Mouse (Mus musculus) erythroid progenitor cell, adult 5-6 weeks (primary cell): ENCODE measurements around the gene Ambra1. TPM values are rescaled to one million over a fixed set of nuclear protein-coding genes. Genes with fewer than 3 reads are reported as not detected.
"Not testable (repeated sequence)": the region's sequence is repeated elsewhere in the genome, so short reads cannot be mapped to it uniquely, and the experiment has no call there.

ENCODE experiments used
- ATAC-seq: replicated peaks from 2 replicates; pipeline ENCODE4 v1.8.0; 2016; ENCODE audit warnings: moderate number of reproducible peaks, mild to moderate bottlenecking, moderate TSS enrichment, inconsistent platforms; ENCODE audit not compliant: poor library complexity, low FRiP score, severe bottlenecking
- total RNA-seq, 2 experiments: library from RNA; stranded (forward) in 1 of 2; stranded (reverse) in 1 of 2; fragments of 150-400 nt in 1 of 2; fragments of 186-747, 209-891 nt in 1 of 2; gene quantifications; 2 replicates each; pipeline versions ENCODE4 v1.2.3 to v1.2.4; 2015 to 2017; ENCODE audit warnings: low replicate concordance in 2 of 2

Ambra1 gene
- 9.7 and 19.7 TPM in 2 replicates for total RNA-seq (2015; ENCODE audit: low replicate concordance)
- total RNA-seq (2017; ENCODE audit: low replicate concordance), result 20.7 and 28.4 TPM in 2 replicates

DNA sequence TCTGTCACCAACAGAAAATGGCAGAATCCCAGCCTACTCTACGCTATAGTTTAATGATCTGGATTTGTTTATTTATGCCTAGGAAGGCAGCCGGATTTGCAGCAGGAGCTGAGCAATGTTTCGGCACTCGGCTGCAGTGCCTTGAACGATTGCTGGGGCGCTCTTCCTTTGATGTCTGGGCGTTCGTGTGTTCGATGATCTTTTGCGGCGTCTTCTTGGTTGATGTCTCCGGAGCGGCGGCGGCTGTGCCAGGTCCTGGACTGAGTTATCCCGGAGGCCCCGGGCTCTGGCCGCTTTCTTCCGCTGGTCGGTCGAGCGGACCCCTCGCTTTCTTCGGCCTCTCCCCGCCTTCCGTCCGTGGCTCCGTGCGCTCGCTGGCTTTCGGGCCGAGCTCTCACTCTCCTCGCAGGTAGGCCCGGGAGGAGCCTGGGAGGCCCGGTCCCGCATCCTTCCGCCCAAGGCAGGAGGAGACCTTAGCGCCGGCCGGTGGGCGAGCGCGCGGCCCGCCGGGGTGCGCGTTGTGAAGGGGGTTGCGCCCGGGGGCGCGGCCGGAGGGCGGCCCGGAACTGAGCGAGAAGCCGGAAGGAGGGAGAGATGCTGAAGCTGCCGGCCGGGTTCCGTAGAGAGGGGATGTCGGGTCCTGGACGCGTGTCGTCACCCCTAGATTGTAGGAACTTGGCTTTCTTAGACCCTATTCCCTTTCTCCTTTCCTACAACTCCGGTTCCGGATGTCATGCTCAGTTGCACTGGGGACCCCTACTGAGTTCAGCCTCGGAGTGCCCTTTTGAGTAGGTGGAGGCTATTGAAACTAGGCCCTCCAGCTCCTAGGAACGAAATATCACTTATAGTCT lies at the start of gene Ambra1:
Gene Ambra1, plus strand, starts transcription at position 164 of the 851 bp plus-strand sequence.
- peak; percentile 94 for ATAC-seq

DNA sequence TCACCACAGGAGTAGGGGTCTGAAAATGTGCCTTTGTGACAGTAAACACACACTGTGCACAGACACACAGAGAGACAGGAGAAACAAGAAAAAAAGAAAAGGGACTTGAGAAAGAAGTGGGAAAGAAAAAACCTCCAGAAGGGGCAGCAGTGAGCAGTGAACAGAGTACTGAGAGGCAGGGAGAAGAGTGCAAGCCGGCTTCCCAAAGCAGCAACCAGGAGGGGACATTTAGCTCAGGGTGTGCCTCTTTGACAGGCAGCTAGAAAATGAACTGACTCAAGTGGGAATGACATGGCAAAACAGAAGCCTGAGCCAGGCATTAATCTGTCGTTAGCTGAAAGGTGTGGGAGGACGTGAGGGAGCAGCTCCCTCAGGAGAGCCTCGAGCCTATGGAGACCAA lies 47.1 kb upstream of the Ambra1 start:
- no peak for ATAC-seq

DNA sequence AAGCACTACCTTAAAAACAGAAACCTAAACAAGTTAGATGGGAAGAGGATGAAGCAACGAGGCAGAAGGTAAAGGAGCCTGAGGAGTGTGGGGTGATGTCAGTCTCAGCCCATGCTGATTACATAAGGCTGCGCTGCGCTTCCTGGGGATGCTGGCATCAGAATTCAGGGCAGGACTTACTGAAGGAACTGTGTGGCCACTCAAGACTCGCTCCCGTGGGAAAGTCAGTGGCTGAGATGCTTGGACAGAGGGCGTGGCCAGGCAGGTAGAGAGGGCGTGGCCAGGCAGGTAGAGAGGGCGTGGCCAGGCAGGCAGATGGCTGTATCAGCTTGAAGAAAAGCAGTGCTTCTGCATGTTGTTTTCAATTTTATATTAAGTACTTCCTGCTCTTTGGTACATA lies 46.0 kb upstream of the Ambra1 start:
- no peak for ATAC-seq

DNA sequence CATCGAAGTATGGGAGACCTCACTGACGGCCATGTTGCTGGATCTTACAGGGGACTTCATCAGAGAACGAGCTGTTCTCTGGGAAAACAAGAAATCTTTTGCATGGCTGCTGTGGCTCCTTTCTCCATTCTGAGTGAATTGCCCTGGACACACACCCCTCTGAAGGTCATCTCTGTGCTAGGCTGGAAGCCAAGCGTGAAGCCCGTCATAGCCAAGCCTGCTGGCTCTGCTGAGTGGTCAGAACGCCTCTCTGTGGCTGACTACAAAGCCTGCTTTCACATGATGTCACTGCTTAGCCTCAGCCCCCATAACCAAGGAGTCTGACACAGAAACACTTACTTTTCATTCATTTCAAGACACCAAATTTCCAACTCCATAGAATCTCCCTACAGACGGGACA lies 40.5 kb upstream of the Ambra1 start:
- no peak for ATAC-seq

DNA sequence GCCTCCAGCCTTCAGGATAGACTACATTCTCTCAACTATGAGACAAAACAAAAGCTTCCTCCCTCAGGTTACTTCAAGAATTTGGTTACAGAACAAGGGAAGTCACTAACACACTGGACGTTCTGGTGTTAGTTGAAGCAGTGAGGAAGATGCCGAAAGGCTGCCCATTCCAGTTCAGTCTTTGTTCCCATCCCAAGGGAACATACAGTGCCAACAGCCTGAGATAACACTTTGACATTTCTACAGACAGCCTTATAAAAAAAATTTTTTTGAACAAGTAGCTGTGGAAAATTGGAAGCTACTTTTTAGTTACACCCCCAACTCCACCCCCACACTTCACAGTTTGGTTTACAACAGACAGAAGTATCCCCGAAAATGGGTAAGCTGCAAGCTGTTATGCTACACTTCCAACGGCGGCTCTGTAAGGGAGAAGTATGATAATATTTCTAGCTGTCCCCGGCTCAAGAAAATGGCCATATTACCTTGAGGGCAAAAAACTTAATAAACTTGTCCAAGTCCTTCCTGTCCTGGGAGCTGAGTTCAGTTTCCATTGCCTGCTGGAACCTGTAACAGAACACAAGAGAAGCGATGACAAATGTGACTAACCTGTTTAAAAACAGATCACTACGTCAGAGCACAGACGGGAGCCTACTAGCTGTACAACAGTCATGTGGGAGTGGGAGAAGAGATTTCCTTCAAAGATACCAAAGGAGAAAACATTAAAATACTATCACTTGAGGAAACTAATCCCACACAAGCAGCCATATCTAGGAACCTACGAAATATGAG lies 34.3 kb upstream of the Ambra1 start:
- ATAC-seq, result no peak

DNA sequence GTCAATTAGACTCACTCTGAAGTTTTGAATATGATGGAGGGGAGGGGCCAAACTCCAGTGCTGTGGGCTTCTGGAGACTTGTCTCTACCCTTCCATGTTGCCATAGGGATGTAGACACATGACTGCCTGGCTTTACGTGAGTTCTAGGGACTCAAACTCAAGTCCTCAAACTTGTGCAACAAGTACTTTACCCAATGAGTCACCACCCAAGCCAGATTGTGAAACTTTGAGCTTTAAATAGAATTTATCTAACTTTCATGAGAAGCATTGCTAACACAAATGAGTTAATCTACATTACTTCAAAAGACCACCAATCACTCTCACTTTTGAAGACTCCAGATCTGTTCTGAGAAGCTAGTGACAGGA lies 33.7 kb upstream of the Ambra1 start:
- ATAC-seq, result no peak

DNA sequence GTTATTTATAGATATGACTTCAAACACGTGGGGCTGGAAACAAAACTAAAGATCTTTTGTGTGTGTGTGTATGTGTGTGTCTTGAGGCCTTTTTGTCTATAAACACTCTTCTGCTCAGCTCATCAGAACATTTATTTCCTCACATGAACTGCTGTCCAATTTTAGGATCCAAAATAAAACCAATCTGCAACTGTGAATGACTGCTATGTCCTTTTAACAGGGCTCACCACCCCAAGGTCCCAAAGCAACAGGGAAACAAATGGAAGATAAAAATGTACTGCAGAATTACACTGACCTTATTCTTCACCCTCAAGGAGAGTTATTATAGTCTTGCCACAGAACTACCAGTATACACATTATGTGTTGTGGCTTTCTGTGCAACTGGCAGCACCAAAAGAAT lies 30.7 kb upstream of the Ambra1 start:
- no peak for ATAC-seq

DNA sequence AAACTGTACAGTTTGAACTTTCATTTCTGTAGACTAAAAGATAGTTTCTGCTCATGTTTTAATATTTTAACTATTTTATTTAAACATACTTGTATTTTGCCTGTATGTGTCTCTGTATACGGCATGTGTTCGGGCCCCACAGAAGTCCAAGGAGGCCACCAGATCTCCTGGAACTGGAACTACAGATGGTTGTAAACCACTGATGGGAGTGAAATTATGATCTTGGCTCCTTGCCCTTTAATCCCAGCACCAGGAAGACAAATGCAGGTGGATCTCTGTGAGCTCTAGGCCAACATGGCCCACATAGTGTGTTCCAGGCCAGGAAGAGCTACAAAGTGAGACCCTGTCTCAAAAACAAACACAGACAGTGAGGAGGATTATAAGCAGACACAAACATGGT lies 28.6 kb upstream of the Ambra1 start:
- ATAC-seq, result no peak

DNA sequence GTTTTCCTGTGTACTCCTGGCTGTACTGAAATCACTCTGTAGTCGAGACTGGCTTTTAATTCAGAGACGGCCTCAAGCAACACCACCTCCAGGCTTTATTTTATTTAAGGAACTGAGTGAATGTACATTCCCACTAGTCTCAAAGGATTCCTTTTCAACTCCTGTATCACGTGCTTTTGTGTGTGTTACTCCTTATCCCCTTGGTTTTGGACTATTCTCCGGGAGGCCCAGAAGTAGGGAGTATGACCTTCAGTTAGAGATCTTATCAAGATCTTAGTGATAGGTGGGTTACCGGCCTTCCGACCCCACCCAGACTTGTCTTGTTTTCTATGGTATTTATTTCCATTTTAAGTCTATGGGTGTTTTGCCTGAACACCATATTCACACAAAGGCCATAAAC lies 24.2 kb upstream of the Ambra1 start:
- ATAC-seq, result no peak

DNA sequence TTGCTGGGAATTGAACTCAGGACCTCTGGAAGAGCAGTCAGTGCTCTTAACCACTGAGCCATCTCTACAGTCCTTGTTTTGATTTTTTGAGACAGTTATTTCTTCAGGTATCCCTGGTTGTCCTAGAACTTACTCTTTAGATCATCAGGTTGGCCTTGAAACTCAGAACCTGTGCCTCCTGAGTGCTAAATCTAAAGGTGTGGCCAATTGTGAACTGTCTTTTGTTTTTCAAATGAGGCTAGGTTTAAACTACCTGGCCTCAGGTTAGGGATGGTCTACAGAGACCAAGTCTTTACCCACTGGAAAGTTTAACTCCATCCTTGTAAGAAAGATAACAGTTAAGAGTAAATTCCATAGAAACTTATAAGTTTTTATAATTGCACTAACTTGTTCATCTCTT lies 23.5 kb upstream of the Ambra1 start:
- no peak for ATAC-seq

DNA sequence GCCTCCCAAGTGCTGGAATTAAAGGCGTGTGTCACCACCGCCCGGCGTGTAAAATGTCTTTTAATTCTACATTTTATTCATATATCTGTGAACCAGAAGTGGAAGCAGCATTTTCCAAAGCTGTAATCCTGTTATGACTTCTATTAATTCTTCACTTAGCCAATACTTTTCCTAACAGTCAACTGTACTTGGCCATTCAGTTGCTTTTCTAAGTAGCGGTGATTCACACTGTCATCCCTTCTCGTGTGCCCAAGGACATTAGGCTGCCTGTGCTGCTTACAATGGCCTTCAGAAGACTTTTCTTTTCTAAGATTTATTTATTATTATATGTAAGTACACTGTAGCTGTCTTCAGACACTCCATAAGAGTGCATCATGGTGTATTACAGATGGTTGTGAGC lies 21.6 kb upstream of the Ambra1 start:
- ATAC-seq, result no peak

DNA sequence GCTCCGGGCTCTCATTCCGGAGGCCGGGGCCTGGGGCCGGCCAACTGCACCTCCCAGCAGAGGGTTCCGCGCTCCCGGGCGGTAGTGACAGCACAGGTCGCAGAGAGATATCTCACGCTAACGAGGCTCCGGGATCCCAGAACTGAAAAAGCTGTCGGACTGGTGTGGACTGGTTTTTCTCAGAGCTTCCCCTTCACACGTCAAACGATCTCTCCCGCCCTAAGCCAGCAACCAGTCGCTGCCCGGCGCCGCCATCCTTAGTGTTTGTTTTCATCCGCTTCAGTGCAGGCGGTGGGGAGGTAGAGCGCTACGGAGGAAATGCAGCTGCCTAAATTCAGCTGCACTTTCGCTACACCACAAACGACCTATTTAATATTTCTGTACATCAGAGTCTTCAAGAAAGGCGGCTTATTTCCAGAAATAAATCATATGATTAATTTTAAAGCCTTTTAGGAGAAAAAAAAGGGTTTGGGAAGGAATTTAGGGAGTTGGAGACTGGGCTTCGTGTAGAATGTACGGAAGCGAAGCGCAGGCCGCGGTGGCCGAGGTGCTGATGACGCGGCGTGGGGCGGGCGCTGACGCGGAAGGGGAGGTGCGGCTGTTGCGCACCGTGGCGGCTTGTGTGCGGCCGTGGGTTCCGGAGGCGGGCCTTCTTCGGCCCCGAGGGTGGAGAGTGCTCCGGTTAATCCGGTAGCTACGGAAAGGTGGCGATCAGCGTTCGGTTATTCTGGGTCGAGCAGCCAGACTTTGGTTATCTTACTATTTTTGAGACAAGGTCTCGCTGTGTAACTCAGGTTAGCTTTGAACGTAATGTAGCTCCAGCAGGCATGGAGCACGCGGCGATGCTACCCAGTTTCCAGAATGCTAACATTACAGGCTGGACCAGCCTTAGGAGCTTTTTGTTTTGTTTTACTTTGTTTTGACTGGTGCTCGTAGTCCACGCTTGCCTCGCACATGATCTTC lies 19.4 kb upstream of the Ambra1 start, which contains the start of the genes Atg13 and Harbi1:
Gene Atg13, minus strand, starts transcription at position 305 of the 963 bp plus-strand sequence.
Gene Harbi1, plus strand, starts transcription at position 581 of the 963 bp plus-strand sequence.
- peak; percentile 98 for ATAC-seq

DNA sequence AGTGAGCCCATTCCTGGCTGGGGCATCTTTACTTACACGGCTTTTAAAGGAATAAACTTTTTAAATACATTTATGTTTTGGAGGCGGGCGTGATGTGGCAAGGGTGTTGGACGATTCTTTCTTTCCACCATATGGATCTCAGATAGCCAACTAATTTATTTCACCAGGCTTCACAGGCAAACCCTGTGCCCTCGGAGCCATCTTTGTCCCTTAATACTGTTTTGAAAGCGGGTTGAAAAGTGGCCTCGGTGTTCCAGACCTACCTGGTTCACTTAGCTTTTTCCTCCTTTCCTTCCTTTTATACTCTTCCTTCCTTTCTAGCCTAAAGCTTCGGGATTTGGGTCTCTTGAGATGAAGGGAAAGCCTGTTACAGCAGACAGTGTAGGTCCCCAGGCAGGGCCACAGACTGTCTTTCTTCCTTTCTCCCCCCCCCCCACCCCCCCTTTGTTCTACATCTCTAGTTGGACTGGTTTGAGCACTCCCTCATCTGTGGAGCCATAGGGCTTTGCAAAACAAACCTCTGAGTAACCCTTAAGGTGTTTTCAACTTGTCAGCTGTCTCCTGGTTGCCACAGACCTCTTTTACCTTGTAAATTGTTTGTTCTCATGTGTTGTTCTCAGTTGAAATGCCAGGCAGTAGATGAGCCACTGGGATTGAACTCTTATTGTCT lies 18.5 kb upstream of the Ambra1 start:
- peak; percentile 12; the same call in 1 of the 2 replicates for ATAC-seq

DNA sequence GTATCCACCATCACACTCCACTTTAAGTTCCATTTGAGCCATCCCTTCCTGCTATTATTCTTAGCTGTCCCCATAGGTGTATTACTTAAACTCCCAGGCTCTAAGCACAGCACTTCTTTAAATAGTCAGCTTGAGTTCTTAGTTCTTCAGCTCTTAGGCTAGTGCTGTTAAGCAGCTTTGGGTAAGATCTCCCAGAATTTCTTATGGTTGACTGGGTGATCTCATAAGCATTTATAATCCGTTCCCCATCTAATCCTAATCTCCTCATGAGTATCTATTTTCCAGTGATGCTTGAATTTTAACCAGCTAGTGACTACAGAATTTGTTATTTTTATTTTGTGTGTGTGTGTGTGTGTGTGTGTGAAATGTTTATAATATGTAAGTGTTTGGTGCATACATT lies 15.0 kb upstream of the Ambra1 start:
- ATAC-seq, result no peak

DNA sequence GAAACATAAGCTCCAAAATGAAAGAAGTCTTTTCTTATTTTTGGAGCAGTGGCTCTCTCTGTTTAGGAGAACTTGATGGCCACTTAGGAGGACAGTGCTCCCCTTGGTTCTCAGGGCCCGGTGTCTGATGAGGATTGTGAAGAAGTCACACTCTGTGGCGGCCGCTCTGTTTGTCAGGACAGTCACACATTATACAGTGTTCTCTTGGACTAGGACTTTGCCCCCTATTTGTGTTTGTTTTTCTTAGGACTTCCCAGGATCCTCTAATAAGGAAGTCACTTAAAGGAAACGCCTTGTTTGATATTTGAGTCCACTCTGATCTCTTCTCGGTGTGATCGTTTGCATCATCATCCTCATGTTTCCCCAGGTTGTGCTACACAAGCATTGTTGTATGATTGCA lies 11.7 kb upstream of the Ambra1 start:
- ATAC-seq, result no peak

DNA sequence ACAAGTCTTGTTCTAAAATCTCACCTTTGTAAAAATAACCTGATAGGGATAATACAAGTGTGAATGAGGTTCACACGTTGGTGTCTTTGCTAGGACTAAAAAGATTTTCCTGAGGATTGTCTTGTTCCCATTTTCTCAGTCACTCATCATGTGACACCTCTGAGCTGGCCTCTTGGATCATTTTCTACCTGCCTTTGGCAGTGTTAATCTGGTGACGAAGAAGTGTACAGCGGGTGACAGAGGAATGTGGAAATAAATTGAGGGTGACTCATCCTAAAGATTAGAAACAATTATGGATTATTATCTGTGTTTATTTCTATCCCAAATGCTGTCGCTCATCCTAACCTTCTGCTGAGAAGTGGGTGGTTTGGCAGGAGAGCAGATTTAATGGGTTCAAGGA lies 6.6 kb upstream of the Ambra1 start:
- ATAC-seq, result no peak

DNA sequence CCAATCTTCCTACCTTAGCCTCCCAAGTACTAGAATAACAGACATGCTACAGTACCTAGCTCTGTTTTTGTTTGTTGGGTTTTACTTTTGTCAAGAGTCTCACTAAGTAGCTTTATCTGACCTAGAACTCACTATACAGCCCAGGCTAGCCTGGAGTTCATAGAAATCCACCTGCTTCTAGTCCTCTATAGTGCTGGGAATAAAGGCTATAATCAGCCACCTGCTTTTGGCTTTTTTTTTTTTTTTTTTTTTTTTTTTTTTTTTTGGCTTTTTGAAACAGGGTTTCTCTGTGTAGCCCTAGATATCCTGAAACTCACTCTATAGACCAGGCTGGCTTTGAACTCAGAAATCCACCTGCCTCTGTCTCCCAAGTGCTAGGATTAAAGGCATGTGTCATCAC lies 6.0 kb upstream of the Ambra1 start:
- ATAC-seq, result no peak

DNA sequence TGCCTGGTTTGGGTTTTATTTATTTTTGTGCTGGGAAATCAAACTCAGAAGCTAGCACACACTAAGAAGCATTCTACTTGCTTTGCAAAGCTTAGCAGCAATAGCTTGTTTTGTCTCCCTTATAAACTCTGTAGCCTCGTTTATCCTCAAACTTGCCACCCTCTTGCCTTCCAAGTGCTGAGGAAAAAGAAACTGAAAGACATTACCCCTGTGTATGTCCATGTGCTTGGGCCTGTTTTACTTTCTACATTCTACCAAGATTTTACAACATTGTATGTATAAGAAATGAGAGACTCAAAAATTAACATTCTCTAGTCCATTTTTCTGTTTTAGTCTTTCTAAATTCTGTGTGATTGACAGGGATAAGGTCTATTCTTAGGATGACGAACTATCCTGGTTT lies 5.2 kb upstream of the Ambra1 start:
- no peak for ATAC-seq

DNA sequence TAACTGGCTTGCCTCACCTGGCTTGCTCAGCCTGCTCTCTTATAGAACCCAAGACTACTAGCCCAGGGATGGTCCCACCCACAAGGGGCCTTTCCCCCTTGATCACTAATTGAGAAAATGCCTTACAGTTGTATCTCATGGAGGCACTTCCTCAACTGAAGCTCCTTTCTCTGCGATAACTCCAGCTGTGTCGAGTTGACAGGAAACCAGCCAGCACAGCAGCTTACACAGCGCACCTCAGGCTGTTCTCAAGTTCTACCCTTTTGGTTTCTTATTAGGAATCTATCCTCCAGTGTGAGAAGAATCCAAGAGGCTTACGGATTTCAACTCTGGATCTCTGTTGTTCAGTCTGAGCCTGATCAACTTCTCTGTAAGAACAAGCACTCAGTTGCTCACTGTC lies 4.5 kb upstream of the Ambra1 start:
- not testable (repeated sequence) for ATAC-seq
